In the genomic region with DNA sequence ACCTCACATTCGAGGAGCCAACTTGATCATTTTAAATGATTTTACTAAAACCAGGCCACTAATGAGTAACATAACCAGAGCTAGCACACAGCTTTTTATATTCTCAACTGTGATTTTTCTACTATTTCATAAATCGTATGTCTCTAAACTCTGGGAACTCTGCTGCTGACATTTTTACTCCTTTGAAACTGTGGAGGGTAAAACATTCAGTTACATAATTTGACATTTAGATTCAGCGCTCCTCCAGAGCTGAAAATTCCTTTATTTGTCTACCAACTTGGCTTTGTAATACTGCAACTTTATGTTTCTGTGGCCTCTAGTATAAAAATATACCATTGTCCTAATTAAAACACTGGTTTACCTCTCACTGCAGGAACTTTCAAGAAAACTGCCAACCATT, we compare ENCODE assay signal across 22 mouse cellular contexts.
A peak's percentile ranks its signal among the peaks of the same experiment; 100 is the strongest.
DNase-seq lines count a peak whose midpoint lies in the region; ATAC-seq lines count a peak whose summit lies in the region.
"Had no signal": no experiment of that assay in that cellular context is flagged by ENCODE, and none has a peak within 500 bp of the region (broad histone marks: within the 10 kb centered on the region; RNA-seq: fewer than 3 reads in every experiment).

No protein-coding gene starts in this region.

- intact Hi-C loops in left cerebral cortex, postnatal 25 days (cut with DNase I), result no loop called here
- intact Hi-C loops in left cerebral cortex, postnatal 36 days (cut with DNase I), result no loop called here

- DNase-seq in frontal cortex, postnatal 25 days (ENCODE audit: low spot score in 2 of 2), result no peak
- DNase-seq in left cerebral cortex, postnatal 25 days (ENCODE audit: low spot score in 2 of 2), result peak; percentile 6 to 45
- DNase-seq in left cerebral cortex, postnatal 36 days (ENCODE audit: low spot score in 2 of 2), result no peak
- no peak for DNase-seq in thymus, postnatal 36 days
- DNase-seq: adrenal gland, adult 8-10 months; adrenal gland, postnatal 14 days; adrenal gland, postnatal 36 days; B cell, adult 2 months; cerebellum, adult 11 months; cerebellum, adult 18-20 months; cerebellum, adult 8-10 months; cerebellum, adult 9-11 months; cerebellum, postnatal 14 days; cerebellum, postnatal 36 days; embryo, embryonic 11 days; forebrain, postnatal 0 days had no signal

- peak; percentile 58 for ATAC-seq in frontal cortex, adult (ENCODE audit: low TSS enrichment)
- ATAC-seq: activated CD4-positive, CD25-positive, alpha-beta regulatory T cell, adult 4 months; CD4-positive, CD25-positive, alpha-beta regulatory T cell, adult 4 months; forebrain, embryonic 13.5 days; forebrain, embryonic 15.5 days; forebrain, postnatal 0 days; Patski had no signal

Comparison
In these comparisons a context has a peak if more than half of its experiments do, and no peak if none do; other contexts are left out.
1. DNase-seq: peak in left cerebral cortex, postnatal 25 days (2 of 2); none in frontal cortex, postnatal 25 days (0 of 2), left cerebral cortex, postnatal 36 days (0 of 2) and thymus, postnatal 36 days (0 of 2).